Mouse (Mus musculus): Measurements from ENCODE around the gene Srr.

Srr gene

GRCm38 (mm10) chr11:74902416-74902815 lies 23.3 kb downstream of the Srr start:
- no peak for DNase-seq

GRCm38 (mm10) chr11:74901555-74901954 lies 24.2 kb downstream of the Srr start:
- no peak for DNase-seq

GRCm38 (mm10) chr11:74898517-74898827 lies 27.3 kb downstream of the Srr start:
- no peak for DNase-seq

- DNase-seq: peak; percentile 97
Observed at GRCm38 (mm10) chr11:74897678-74898516, 27.9 kb downstream of the Srr start, which contains the start of gene Tsr1. Gene Tsr1 (plus strand): TSS chr11:74898071.

DNA sequence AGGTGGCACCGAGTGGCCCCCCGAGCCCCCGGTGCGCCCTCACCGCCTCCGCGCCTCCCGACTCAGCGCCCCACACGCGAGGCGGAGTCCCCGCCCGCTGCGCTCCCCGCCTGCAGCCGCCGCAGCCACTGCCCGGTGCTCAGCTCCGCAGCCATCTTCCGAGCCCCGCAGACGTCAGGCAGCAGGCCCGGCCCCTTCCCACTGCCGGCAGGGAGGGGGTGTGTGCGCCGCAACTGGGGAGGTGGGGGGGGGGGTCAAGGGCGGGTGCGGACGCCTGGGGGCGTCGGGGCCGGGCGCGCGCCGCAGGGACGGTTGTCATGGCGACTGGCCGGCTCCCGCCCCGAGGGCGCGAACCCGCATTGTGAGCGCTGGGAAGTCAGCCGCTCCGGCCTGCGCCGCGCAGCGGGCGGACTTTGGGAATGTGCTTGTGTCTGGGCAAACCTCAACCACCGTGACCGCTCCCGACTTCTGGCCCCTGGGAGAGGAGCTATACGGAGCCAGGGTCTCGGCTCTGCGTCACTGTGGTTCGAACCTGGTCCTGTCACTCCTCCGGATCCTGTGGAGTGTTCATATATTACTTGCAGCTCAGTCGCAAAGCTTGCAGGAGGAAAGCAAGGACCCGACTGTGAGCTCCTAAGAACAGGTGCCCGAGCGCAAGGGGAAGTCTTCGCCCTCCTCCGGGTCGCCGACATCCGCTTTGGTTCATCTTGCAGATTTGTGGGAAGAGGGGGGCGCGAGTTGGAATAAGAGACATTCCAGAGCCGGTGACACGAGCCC lies 28.7 kb downstream of the Srr start, which contains the start of gene Sgsm2:
Gene Sgsm2, minus strand, starts transcription at position 160 of the 777 bp plus-strand sequence.
- DNase-seq: peak; percentile 90

DNA sequence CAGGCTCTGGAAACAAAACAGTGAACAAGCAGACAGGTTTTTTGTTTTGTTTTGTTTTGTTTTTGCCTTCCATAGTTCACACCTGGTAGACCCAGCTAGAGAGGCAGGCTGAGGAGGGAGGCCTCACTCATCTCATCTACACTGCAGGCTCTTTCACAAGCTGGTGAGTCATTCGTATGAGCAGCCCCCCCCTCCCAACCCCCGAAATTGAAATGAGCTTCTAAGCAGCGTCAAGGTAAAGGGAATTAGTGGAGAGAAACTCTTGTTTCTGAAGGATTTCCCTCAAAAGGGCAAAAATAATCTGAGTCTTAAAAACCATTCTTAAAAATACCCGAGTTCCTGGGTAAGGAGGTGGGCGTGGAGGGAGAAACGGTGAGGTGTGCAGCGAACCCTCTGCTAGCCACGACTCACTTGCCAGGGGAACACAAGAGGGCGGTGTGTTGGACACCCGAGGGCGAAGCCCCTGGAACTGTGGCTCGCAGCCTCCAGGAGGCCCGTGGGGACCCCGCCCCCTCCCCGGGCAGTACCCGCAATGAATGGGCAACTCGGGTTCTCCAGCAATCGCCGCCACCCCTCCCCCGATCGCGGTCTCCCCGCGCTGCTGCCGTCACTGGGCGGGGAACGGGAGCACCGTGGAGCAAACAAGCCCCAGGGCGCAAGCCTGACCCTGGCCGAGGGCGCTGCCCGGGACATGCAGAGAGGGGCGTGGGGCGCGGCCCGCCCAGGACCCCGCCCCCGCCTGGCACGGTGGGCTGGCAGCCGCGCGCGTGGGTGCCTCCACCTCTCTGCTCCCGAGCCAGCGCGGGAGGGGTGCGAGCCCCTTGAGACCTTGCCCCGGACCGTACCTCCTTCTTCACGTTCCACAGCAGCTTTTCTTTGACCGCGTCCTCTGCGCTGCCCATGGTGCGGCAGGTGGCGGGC lies 29.5 kb downstream of the Srr start:
- DNase-seq: peak; percentile 69

DNA sequence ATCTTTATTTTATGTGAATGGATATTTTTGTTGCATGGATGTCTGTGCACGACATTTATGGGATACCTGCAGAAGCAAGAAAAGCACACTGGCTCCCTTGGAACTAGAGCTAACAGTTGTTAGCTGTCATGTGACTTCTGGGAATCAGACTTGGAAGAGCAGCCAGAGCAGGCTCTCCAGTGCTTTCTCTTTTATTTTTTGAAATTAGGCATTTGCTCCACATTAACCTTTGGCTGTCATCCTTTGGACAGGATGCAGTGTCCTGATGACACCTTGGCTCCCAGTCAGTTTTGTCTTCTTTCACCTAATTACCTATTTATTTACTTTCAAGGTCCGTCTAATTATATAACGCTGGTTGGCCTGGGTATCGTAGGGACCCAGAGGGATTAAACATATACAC lies 31.1 kb downstream of the Srr start:
- no peak for DNase-seq

DNA sequence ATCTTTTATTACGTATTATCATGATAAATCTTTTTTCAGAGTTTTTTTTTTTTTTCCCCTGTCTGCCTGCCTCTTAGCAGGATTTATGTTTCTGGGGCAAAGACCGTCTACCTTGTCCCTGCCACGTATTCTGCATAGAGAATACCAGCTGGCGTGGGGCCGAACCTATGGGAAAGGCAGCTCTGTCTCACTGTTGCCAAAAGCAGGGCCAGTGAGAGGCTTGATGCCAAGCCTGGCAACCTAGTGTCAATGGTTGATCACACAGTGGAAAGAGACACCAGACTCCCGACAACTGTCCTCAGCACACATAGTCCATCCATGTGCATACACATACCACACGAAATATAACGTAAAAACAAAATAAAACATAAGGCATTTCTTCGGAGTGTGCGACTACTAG lies 42.6 kb downstream of the Srr start:
- DNase-seq: no peak

DNA sequence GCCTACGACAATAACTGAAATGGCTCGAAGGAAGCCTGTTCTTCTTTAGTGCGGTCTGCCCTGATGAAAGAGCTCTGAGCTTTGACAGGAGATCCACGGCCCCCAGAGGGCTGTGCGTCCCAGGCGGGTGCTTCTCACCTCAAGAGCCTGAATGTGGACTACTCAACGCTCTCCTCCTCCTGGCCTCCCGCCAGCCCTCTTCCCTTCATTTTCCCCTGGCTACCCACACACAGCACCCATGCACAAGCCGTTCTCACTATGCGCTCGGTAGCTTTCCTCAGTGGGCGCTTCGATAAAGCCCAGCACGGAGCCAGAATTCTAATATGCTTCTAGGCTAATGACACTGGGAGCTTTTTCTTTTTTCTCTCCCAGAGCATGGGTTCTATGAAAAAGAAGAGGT lies 43.8 kb downstream of the Srr start:
- DNase-seq: no peak

- no peak for DNase-seq
Observed at GRCm38 (mm10) chr11:74880999-74881398, 44.7 kb downstream of the Srr start.

- peak; percentile 79 for DNase-seq
Observed at GRCm38 (mm10) chr11:74876801-74877200, 48.9 kb downstream of the Srr start.

GRCm38 (mm10) chr11:74874630-74875029 lies 51.1 kb downstream of the Srr start:
- DNase-seq: no peak

GRCm38 (mm10) chr11:74870991-74871622 lies 54.6 kb downstream of the Srr start:
- peak; percentile 21 for DNase-seq

DNA sequence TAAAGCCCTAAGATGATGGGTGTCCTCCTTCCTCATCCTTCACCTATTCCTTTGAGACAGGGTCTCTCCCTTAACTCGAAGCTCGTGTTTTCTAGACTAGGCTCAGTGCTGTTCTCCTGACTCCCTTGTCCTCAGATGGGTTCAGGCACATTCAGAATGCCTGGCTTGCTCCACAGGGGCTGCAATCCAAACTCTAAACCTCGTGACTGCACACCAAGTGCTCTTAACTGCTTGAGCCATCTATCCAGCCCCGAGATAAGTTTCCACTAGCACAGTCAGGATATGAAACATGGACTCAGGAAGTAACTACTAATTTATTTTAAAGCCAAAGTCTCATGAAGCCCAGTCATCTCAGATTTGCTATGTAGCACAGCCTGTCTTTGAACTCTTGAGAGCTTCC lies 55.2 kb downstream of the Srr start:
- no peak for DNase-seq

- DNase-seq: no peak
Observed at GRCm38 (mm10) chr11:74869603-74870002, 56.1 kb downstream of the Srr start.

DNA sequence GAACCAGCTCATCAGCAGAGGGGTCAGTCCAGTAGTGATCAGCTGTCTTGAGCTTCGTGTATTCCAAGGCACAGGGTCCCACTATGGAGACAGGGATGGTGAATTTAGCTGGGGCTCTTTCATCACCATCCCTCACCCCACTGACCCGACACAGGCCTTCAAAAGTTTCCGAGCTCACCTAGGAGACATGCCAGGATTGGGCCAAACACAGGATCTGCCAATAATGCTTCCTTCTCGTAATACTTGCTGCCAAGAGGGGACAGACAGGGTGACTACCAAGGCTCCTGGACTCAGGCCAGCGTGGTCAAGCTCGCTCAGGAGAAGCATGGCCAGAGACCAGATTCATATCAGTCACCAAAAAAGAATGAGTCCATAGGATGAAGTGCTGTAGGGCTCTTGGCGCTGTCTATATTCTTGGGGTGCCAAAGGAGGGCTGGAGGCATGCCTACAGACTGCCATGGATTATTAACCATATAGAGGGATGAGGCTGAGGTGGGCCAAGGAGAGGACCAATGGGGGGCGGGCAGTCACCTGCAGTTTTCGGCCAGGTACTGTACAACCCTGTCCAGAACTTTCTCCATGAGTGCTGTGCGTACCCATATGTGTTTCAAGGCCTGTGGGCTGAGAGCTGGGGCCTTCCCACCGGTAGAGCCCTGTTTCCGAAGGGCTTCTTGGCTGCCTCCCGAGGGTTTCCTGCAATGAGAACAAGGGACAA lies 57.5 kb downstream of the Srr start:
- no peak for DNase-seq

- no peak for DNase-seq
Observed at GRCm38 (mm10) chr11:74867181-74867580, 58.6 kb downstream of the Srr start.

DNA sequence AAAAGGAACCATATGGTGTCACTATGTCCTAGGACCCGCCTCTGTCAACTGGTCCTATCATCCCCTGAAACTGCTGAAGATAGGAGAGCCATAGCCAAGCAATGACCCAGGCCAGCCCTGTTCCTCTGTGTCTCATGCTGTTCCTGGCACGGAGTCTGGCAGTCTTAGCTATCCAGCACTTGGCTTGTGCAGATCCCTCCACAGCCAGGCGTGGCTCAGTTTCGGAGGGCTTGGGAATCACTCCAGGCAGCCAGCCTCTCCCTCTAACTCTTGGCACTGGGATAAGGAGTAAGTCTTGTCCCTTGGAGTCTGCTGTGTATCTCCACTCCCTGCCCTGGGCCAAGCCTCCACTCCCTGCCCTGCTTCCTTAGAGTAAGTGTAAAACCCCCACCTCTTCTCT lies 59.1 kb downstream of the Srr start:
- DNase-seq: no peak

GRCm38 (mm10) chr11:74865252-74865651 lies 60.5 kb downstream of the Srr start:
- no peak for DNase-seq

DNA sequence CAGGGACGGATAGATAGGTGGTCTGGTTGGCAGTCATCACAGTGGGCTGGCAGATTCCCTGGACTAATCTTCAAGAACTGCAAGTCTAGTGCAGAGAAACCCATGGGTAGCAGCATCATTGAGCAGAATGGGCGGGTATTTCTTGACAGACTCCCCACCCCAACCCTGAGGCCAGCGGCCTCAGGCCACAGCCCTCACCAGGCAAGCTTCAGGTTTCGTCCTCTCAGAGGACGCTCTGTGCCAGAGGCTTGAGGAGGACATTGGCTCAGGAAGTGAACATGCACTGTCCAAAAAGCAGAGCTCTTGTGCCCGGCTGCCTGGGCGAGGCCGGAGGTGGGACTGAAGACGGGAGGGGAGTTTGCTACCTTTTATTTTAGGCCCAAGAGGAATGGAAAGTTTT lies 61.3 kb downstream of the Srr start:
- DNase-seq: no peak

DNA sequence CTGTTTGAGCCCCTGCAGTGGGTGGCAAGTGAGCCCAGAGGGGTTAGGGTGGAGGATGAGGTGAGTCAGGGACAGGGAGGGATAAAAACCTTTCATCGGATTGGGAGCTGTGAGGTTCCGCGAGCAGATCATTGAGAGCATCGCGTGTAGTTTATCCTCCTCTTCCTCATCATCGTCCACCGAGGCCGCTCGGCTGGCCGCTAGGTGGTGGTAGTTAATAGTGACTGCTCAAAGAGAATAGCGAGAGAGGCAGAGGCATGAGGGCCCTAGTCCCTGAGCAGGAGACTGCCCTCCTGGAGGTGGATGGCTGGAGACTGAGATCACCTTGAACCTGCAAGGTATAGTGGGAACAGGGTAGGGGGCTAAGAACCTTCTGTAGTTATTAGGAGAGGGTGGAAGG lies 62.3 kb downstream of the Srr start:
- peak; percentile 47 for DNase-seq

DNA sequence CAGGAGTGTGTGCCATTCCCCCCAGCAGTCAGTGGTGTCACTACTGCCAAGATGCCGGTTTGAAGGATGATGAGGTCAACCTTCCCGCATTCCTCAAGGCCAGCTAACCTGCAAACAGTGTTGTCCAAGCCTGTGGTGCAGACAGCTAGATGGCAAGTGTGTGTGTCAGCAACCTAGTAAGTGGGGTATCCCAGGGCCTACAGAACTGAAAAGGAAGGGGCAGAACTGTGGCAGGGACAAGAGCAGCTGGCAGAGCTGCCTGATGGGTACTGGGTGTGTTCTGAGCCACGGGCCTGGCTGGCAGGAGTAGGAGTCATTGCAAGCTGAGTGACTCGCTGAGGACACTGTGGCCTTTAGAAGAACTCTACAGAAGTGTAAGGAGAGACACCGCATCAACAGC lies 63.6 kb downstream of the Srr start:
- no peak for DNase-seq

All from embryo, embryonic 11 days (tissue).